Mouse (Mus musculus): Measurements from ENCODE around the gene Rbfox3. TPM values are rescaled to one million over a fixed set of nuclear protein-coding genes. Genes with fewer than 3 reads are reported as not detected.

Rbfox3 gene
- polyA plus RNA-seq, 1 experiment from 2014 or later = 0.09 TPM

GRCm38 (mm10) chr11:118507095-118507494 is 404.3 kb downstream of the Rbfox3 start:
- WGBS = 75% methylated on average over 6 of the region's 6 CpGs

GRCm38 (mm10) chr11:118504180-118504454 is 407.3 kb downstream of the Rbfox3 start:
- 60% methylated on average over 5 of the region's 5 CpGs for WGBS
- no peak for ATAC-seq (replicated peaks; ENCODE audit: extremely low read depth, insufficient read depth, low FRiP score)

More at GRCm38 (mm10) chr11:118507095-118507494, 404.3 kb downstream of the Rbfox3 start:
- H3K9me3 ChIP-seq (replicated peaks; ENCODE audit: control insufficient read depth, low read length) = no peaks in the 10 kb centered on the region
- H3K4me3 ChIP-seq (ENCODE audit: low read length) = no peak overlapping the region
- no peak overlapping the region for H3K27ac ChIP-seq (ENCODE audit: low read length)
- H3K4me2 ChIP-seq (ENCODE audit: low read depth, low read length) = no peak overlapping the region
- H3K36me3 ChIP-seq (ENCODE audit: control insufficient read depth, insufficient read depth) = no peaks in the 10 kb centered on the region
- peaks cover 48% of the 10 kb centered on the region for H3K27me3 ChIP-seq (ENCODE audit: control insufficient read depth, insufficient read depth, low read length)
- peaks cover 5% of the 10 kb centered on the region; the same call in 1 of the 2 replicates for H3K4me1 ChIP-seq (ENCODE audit: control insufficient read depth, insufficient read depth, low read length)
- H3K9ac ChIP-seq (ENCODE audit: low read length) = no peak overlapping the region
- no peak for ATAC-seq (replicated peaks; ENCODE audit: extremely low read depth, insufficient read depth, low FRiP score)

GRCm38 (mm10) chr11:118503418-118504179 is 407.8 kb downstream of the Rbfox3 start:
- WGBS = 16% methylated on average over 34 of the region's 34 CpGs
- Histone ChIP-seq H3K9ac (ENCODE audit: low read length) (no peak overlapping the region), H3K9me3 (replicated peaks; ENCODE audit: control insufficient read depth, low read length) (no peaks in the 10 kb centered on the region; the same call in 1 of the 2 replicates), H3K27ac (ENCODE audit: low read length) (no peak overlapping the region), H3K4me1 (ENCODE audit: control insufficient read depth, insufficient read depth, low read length) (no peaks in the 10 kb centered on the region), H3K27me3 (ENCODE audit: control insufficient read depth, insufficient read depth, low read length) (peaks cover 33% of the 10 kb centered on the region), H3K4me3 (ENCODE audit: low read length) (no peak overlapping the region), H3K4me2 (ENCODE audit: low read depth, low read length) (no peak overlapping the region), H3K36me3 (ENCODE audit: control insufficient read depth, insufficient read depth) (no peaks in the 10 kb centered on the region)
- ATAC-seq (replicated peaks; ENCODE audit: extremely low read depth, insufficient read depth, low FRiP score) = no peak

More at GRCm38 (mm10) chr11:118504180-118504454, 407.3 kb downstream of the Rbfox3 start:
- Histone ChIP-seq H3K27me3 (ENCODE audit: control insufficient read depth, insufficient read depth, low read length) (peaks cover 33% of the 10 kb centered on the region), H3K27ac (ENCODE audit: low read length) (no peak overlapping the region), H3K9ac (ENCODE audit: low read length) (no peak overlapping the region), H3K4me3 (ENCODE audit: low read length) (no peak overlapping the region), H3K9me3 (replicated peaks; ENCODE audit: control insufficient read depth, low read length) (no peaks in the 10 kb centered on the region; the same call in 1 of the 2 replicates), H3K36me3 (ENCODE audit: control insufficient read depth, insufficient read depth) (no peaks in the 10 kb centered on the region), H3K4me1 (ENCODE audit: control insufficient read depth, insufficient read depth, low read length) (no peaks in the 10 kb centered on the region), H3K4me2 (ENCODE audit: low read depth, low read length) (no peak overlapping the region)

GRCm38 (mm10) chr11:118502990-118503389 is 408.4 kb downstream of the Rbfox3 start:
- no peak overlapping the region for H3K9ac ChIP-seq (ENCODE audit: low read length)
- WGBS = 43% methylated on average over 6 of the region's 6 CpGs
- no peaks in the 10 kb centered on the region for H3K36me3 ChIP-seq (ENCODE audit: control insufficient read depth, insufficient read depth)
- no peak overlapping the region for H3K4me2 ChIP-seq (ENCODE audit: low read depth, low read length)
- no peak for ATAC-seq (replicated peaks; ENCODE audit: extremely low read depth, insufficient read depth, low FRiP score)
- no peak overlapping the region for H3K27ac ChIP-seq (ENCODE audit: low read length)
- H3K9me3 ChIP-seq (replicated peaks; ENCODE audit: control insufficient read depth, low read length) = no peaks in the 10 kb centered on the region; the same call in 1 of the 2 replicates
- peaks cover 33% of the 10 kb centered on the region for H3K27me3 ChIP-seq (ENCODE audit: control insufficient read depth, insufficient read depth, low read length)
- no peak overlapping the region for H3K4me3 ChIP-seq (ENCODE audit: low read length)
- no peaks in the 10 kb centered on the region for H3K4me1 ChIP-seq (ENCODE audit: control insufficient read depth, insufficient read depth, low read length)

DNA sequence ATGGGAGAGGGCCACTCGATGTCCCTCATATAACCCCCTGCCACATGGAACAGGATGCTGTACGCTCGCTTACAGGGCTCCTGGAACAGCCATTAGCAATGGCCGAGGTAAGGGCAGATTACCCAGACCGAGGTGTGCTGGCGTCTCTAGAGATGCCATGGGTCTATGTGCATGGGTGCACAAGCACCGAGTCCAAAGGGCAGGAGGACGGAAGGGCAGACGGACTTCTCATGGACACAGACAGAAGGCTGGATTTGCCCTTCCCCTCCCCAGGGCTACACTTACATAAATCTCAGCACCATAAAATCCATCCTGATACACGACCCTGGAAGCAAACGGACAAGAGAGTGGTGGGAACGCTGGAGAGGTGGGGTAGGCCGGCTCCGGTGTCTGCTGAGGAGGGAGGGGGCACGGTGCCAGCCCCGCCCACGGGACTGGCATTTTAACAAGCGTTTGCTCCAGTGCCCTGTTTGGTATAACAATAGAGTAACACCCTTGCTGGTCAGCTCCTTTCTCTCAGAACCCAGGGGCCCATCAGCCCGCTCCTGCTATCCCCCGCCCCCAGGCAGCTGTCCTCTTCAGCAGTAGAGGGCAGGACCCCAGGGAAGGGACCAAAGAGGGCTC is 415.2 kb downstream of the Rbfox3 start:
- ATAC-seq (replicated peaks; ENCODE audit: extremely low read depth, insufficient read depth, low FRiP score) = no peak
- H3K9me3 ChIP-seq (replicated peaks; ENCODE audit: control insufficient read depth, low read length) = no peaks in the 10 kb centered on the region; the same call in 1 of the 2 replicates
- no peak overlapping the region for H3K9ac ChIP-seq (ENCODE audit: low read length)
- no peaks in the 10 kb centered on the region for H3K27me3 ChIP-seq (ENCODE audit: control insufficient read depth, insufficient read depth, low read length)
- no peak overlapping the region for H3K4me2 ChIP-seq (ENCODE audit: low read depth, low read length)
- H3K4me1 ChIP-seq (ENCODE audit: control insufficient read depth, insufficient read depth, low read length) = no peaks in the 10 kb centered on the region
- no peak overlapping the region for H3K27ac ChIP-seq (ENCODE audit: low read length)
- H3K36me3 ChIP-seq (ENCODE audit: control insufficient read depth, insufficient read depth) = no peaks in the 10 kb centered on the region
- WGBS = 63% methylated on average over 20 of the region's 20 CpGs
- H3K4me3 ChIP-seq (ENCODE audit: low read length) = no peak overlapping the region

GRCm38 (mm10) chr11:118495065-118495464 is 416.3 kb downstream of the Rbfox3 start:
- Histone ChIP-seq H3K9me3 (replicated peaks; ENCODE audit: control insufficient read depth, low read length) (no peaks in the 10 kb centered on the region; the same call in 1 of the 2 replicates), H3K4me3 (ENCODE audit: low read length) (no peak overlapping the region), H3K36me3 (ENCODE audit: control insufficient read depth, insufficient read depth) (no peaks in the 10 kb centered on the region), H3K27me3 (ENCODE audit: control insufficient read depth, insufficient read depth, low read length) (no peaks in the 10 kb centered on the region), H3K9ac (ENCODE audit: low read length) (no peak overlapping the region), H3K4me2 (ENCODE audit: low read depth, low read length) (no peak overlapping the region), H3K27ac (ENCODE audit: low read length) (no peak overlapping the region), H3K4me1 (ENCODE audit: control insufficient read depth, insufficient read depth, low read length) (peaks cover 2% of the 10 kb centered on the region; the same call in 1 of the 2 replicates)
- no peak for ATAC-seq (replicated peaks; ENCODE audit: extremely low read depth, insufficient read depth, low FRiP score)
- 40% methylated on average over 5 of the region's 5 CpGs for WGBS

DNA sequence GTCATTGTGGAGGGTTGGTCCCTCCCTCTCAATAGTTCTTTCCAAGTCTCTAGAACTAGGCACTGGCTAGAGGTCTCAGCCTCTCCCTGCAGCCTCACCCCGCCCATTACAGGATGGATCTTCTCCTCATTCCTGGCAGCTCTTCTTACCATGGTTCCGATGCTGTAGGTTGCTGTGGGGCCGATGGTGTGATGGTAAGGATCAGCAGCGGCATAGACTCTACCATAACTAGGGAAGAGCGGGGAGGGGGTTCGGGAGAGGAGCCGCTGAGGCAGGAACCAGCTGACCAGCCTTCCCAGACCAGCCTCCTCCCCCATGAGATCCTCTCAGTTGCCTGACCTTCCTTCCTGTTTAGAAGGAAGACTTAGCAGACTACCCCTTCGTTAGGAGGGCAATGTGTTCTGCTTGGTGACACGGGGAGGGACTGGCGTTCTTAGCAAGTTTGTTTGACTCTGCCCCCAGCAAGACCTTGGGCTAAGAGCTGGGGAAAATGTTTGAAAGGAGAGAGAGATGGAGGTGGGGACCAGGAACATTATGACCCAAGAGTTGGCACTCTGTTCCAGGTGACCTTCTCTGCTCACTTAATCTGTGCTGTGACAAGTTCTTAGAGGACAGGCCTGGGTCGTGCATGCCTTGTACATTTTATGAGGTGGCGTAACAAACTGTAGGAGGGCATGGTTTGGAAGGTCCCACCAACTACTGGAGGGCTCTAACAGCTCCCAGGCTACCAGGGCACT is 417.2 kb downstream of the Rbfox3 start:
- Histone ChIP-seq H3K36me3 (ENCODE audit: control insufficient read depth, insufficient read depth) (no peaks in the 10 kb centered on the region), H3K9ac (ENCODE audit: low read length) (no peak overlapping the region), H3K27me3 (ENCODE audit: control insufficient read depth, insufficient read depth, low read length) (no peaks in the 10 kb centered on the region), H3K4me1 (ENCODE audit: control insufficient read depth, insufficient read depth, low read length) (peaks cover 2% of the 10 kb centered on the region; the same call in 1 of the 2 replicates), H3K4me2 (ENCODE audit: low read depth, low read length) (no peak overlapping the region), H3K4me3 (ENCODE audit: low read length) (no peak overlapping the region), H3K9me3 (replicated peaks; ENCODE audit: control insufficient read depth, low read length) (no peaks in the 10 kb centered on the region), H3K27ac (ENCODE audit: low read length) (no peak overlapping the region)
- WGBS = 65% methylated on average over 12 of the region's 12 CpGs
- no peak for ATAC-seq (replicated peaks; ENCODE audit: extremely low read depth, insufficient read depth, low FRiP score)

DNA sequence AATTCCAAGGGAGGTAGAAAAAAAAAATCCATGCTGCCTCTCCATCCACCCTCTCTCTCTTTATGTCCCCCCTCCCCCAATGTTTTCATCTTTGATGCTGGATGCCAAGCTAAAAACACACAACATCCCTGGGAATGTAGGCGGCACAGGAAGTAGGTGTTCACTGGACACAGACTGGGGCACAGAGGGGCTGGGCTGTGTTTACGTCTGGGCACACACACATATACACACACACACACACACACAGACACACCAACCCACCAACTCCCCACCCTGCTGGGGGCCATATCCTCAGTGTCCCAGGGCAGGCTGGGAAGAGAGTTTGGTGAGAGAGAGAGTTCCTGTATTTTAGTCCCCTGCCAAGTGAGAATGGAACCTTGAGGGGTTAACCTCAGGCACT is 417.9 kb downstream of the Rbfox3 start:
- ATAC-seq (replicated peaks; ENCODE audit: extremely low read depth, insufficient read depth, low FRiP score) = no peak
- WGBS = 68% methylated on average over 2 of the region's 2 CpGs
- Histone ChIP-seq H3K4me3 (ENCODE audit: low read length) (no peak overlapping the region), H3K9ac (ENCODE audit: low read length) (no peak overlapping the region), H3K36me3 (ENCODE audit: control insufficient read depth, insufficient read depth) (no peaks in the 10 kb centered on the region), H3K27me3 (ENCODE audit: control insufficient read depth, insufficient read depth, low read length) (no peaks in the 10 kb centered on the region), H3K27ac (ENCODE audit: low read length) (no peak overlapping the region), H3K9me3 (replicated peaks; ENCODE audit: control insufficient read depth, low read length) (no peaks in the 10 kb centered on the region), H3K4me1 (ENCODE audit: control insufficient read depth, insufficient read depth, low read length) (peaks cover 2% of the 10 kb centered on the region; the same call in 1 of the 2 replicates), H3K4me2 (ENCODE audit: low read depth, low read length) (no peak overlapping the region)

GRCm38 (mm10) chr11:118491230-118491629 is 420.2 kb downstream of the Rbfox3 start:
- H3K4me2 ChIP-seq (ENCODE audit: low read depth, low read length) = no peak overlapping the region
- H3K27me3 ChIP-seq (ENCODE audit: control insufficient read depth, insufficient read depth, low read length) = no peaks in the 10 kb centered on the region
- WGBS = 87% methylated on average over 7 of the region's 7 CpGs
- H3K9ac ChIP-seq (ENCODE audit: low read length) = no peak overlapping the region
- ATAC-seq (replicated peaks; ENCODE audit: extremely low read depth, insufficient read depth, low FRiP score) = no peak
- H3K9me3 ChIP-seq (replicated peaks; ENCODE audit: control insufficient read depth, low read length) = no peaks in the 10 kb centered on the region
- peaks cover 2% of the 10 kb centered on the region; the same call in 1 of the 2 replicates for H3K4me1 ChIP-seq (ENCODE audit: control insufficient read depth, insufficient read depth, low read length)
- no peaks in the 10 kb centered on the region for H3K36me3 ChIP-seq (ENCODE audit: control insufficient read depth, insufficient read depth)
- no peak overlapping the region for H3K4me3 ChIP-seq (ENCODE audit: low read length)
- H3K27ac ChIP-seq (ENCODE audit: low read length) = no peak overlapping the region

Measured in heart, embryonic 16.5 days (tissue).